Comparison of ENCODE assay signal across 8 mouse cellular contexts in genomic region chr8:60889843-60890519, GRCm38 (mm10). TPM values are rescaled to one million over a fixed set of nuclear protein-coding genes. Genes with fewer than 3 reads are reported as not detected.
DNase-seq lines count a peak whose midpoint lies in the region; ATAC-seq and TF ChIP-seq lines count a peak whose summit lies in the region.

Gene Hpf1 (plus strand): TSS chr8:60890418.

- peaks cover 11% of the 10 kb centered on the region for H3K4me1 ChIP-seq in embryonic facial prominence, embryonic 14.5 days (ENCODE audit: control insufficient read depth, insufficient read depth, low read length)
- peaks cover 5% of the 10 kb centered on the region for H3K4me1 ChIP-seq in heart, adult 2 months (ENCODE audit: control insufficient read depth, insufficient read depth, low read length)
- H3K4me1 ChIP-seq in limb, embryonic 13.5 days: peaks cover 21% of the 10 kb centered on the region
- H3K4me1 ChIP-seq in midbrain, embryonic 16.5 days (ENCODE audit: control insufficient read depth, insufficient read depth, low read length): peaks cover 20% of the 10 kb centered on the region

- no peak for TF ChIP-seq CTCF in heart, adult 2 months (IDR thresholded peaks at IDR 0.05)

- TF ChIP-seq EP300 in heart, adult 2 months (IDR thresholded peaks at IDR 0.05; ENCODE audit: insufficient read depth, low read depth, low read length): no peak

- no peaks in the 10 kb centered on the region for H3K27me3 ChIP-seq in embryonic facial prominence, embryonic 14.5 days (replicated peaks; ENCODE audit: control insufficient read depth, insufficient read depth, low read length)
- no peaks in the 10 kb centered on the region for H3K27me3 ChIP-seq in heart, adult 2 months (ENCODE audit: control insufficient read depth, insufficient read depth, low read length)
- no peaks in the 10 kb centered on the region for H3K27me3 ChIP-seq in limb, embryonic 13.5 days
- H3K27me3 ChIP-seq in midbrain, embryonic 16.5 days (ENCODE audit: control insufficient read depth, insufficient read depth, low read depth, low read length): no peaks in the 10 kb centered on the region

- no peaks in the 10 kb centered on the region for H3K9me3 ChIP-seq in embryonic facial prominence, embryonic 14.5 days (ENCODE audit: control insufficient read depth, low read length)
- H3K9me3 ChIP-seq in limb, embryonic 13.5 days: no peaks in the 10 kb centered on the region
- H3K9me3 ChIP-seq in midbrain, embryonic 16.5 days (replicated peaks; ENCODE audit: control insufficient read depth, low read length, poor library complexity, severe bottlenecking): no peaks in the 10 kb centered on the region

- no peak within 1 kb of the TSS for H3K27ac ChIP-seq in embryonic facial prominence, embryonic 14.5 days (replicated peaks; ENCODE audit: low read depth, low read length)
- H3K27ac ChIP-seq in heart, adult 2 months: peak within 1 kb of the TSS; percentile 59
- H3K27ac ChIP-seq in limb, embryonic 13.5 days: no peak within 1 kb of the TSS
- H3K27ac ChIP-seq in midbrain, embryonic 16.5 days (ENCODE audit: low read length): peak within 1 kb of the TSS; percentile 61

- H3K4me3 ChIP-seq in embryonic facial prominence, embryonic 14.5 days (ENCODE audit: low read depth, low read length): peak within 1 kb of the TSS; percentile 82
- peak within 1 kb of the TSS; percentile 90 for H3K4me3 ChIP-seq in heart, adult 2 months
- H3K4me3 ChIP-seq in limb, embryonic 13.5 days: peak within 1 kb of the TSS; percentile 82
- H3K4me3 ChIP-seq in midbrain, embryonic 16.5 days (ENCODE audit: low read depth, low read length): peak within 1 kb of the TSS; percentile 84

- DNase-seq in 3T3-L1 (ENCODE audit: low read depth, low spot score): peak; percentile 98
- DNase-seq in adrenal gland, postnatal 4 days (ENCODE audit: low spot score in 2 of 2): peak; percentile 82 to 89
- DNase-seq in embryonic facial prominence, embryonic 14.5 days (ENCODE audit: low spot score): peak; percentile 99
- peak; percentile 92 to 97 for DNase-seq in heart, adult 2 months
- DNase-seq in kidney, adult 8-10 months: peak; percentile 95
- DNase-seq in spleen, postnatal 10 days (ENCODE audit: low spot score in 2 of 2): peak; percentile 86 to 98

- intact Hi-C loops in heart, adult 2 months (cut with DNase I): loop anchor here (2.0 to 5.0 kb wide), 3 partner anchors 103 to 337 kb away; partner anchors contain the start of genes Mfap3l and Nek1

- peak within 1 kb of the TSS; percentile 82 for H3K9ac ChIP-seq in embryonic facial prominence, embryonic 14.5 days (ENCODE audit: low read depth, low read length)
- H3K9ac ChIP-seq in heart, adult 2 months (ENCODE audit: low read depth, low read length): peak within 1 kb of the TSS; percentile 81
- peak within 1 kb of the TSS; percentile 86 for H3K9ac ChIP-seq in limb, embryonic 13.5 days
- peak within 1 kb of the TSS; percentile 77 for H3K9ac ChIP-seq in midbrain, embryonic 16.5 days (ENCODE audit: low read depth, low read length)

- H3K36me3 ChIP-seq in embryonic facial prominence, embryonic 14.5 days (ENCODE audit: control insufficient read depth, insufficient read depth, low read length): peaks cover 12% of the 10 kb centered on the region; the same call in 1 of the 2 replicates
- H3K36me3 ChIP-seq in heart, adult 2 months (ENCODE audit: control insufficient read depth, insufficient read depth, low read length): peaks cover 11% of the 10 kb centered on the region
- peaks cover 15% of the 10 kb centered on the region for H3K36me3 ChIP-seq in limb, embryonic 13.5 days
- no peaks in the 10 kb centered on the region for H3K36me3 ChIP-seq in midbrain, embryonic 16.5 days (ENCODE audit: control insufficient read depth, insufficient read depth, low read length)

- H3K79me2 ChIP-seq in heart, adult 2 months (replicated peaks; ENCODE audit: control insufficient read depth, insufficient read depth, low read length): peaks cover 2% of the 10 kb centered on the region; the same call in 1 of the 2 replicates

- ATAC-seq in embryonic facial prominence, embryonic 14.5 days (ENCODE audit: low read depth): peak; percentile 99
- ATAC-seq in limb, embryonic 13.5 days (ENCODE audit: low FRiP score, low read depth): peak; percentile 98
- ATAC-seq in midbrain, embryonic 16.5 days: peak; percentile 99

- H3K4me2 ChIP-seq in embryonic facial prominence, embryonic 14.5 days (ENCODE audit: low read depth, low read length): peak within 1 kb of the TSS; percentile 88
- H3K4me2 ChIP-seq in limb, embryonic 13.5 days (replicated peaks): peak within 1 kb of the TSS; percentile 82
- H3K4me2 ChIP-seq in midbrain, embryonic 16.5 days (ENCODE audit: low read length): peak within 1 kb of the TSS; percentile 83

- WGBS in embryonic facial prominence, embryonic 14.5 days: 9% methylated on average over 33 of the region's 43 CpGs
- WGBS in heart, adult 2 months: 4% methylated on average over 43 of the region's 43 CpGs
- WGBS in limb, embryonic 13.5 days: 5% methylated on average over 43 of the region's 43 CpGs
- 5% methylated on average over 43 of the region's 43 CpGs for WGBS in midbrain, embryonic 16.5 days

- peak; percentile 68 for TF ChIP-seq POLR2A in heart, adult 2 months (IDR thresholded peaks at IDR 0.05; ENCODE audit: insufficient read depth, low read depth, low read length)

RNA-seq across cellular contexts. Expression of gene Hpf1, which starts in this region (rescaled TPM):
- 10 to 100 TPM; 36.7 to 40.4 TPM for total RNA-seq in adrenal gland, postnatal 4 days (2021)
- polyA plus RNA-seq in embryonic facial prominence, embryonic 14.5 days (2014; fragmentation: Nextera tagmentation; extraction: Ambion mirVana): 85.4 and 89.2 TPM in 2 replicates
- total RNA-seq in heart, adult 2 months (2021): 10 to 100 TPM; 15.5 to 16.0 TPM
- 7.8 and 15.2 TPM in 2 replicates for polyA plus RNA-seq in heart, adult 2 months (2012; rRNA removed)
- 121 and 124 TPM in 2 replicates for polyA plus RNA-seq in limb, embryonic 13.5 days (2015; fragmentation: Nextera tagmentation; extraction: Ambion mirVana)
- 101 and 111 TPM in 2 replicates for polyA plus RNA-seq in midbrain, embryonic 16.5 days (2015; fragmentation: Nextera tagmentation; extraction: Ambion mirVana)

Comparison
In these comparisons a context has a peak if more than half of its experiments do, and no peak if none do; other contexts are left out.
1. H3K27ac ChIP-seq: peak in heart, adult 2 months (single experiment) and midbrain, embryonic 16.5 days (single experiment); none in embryonic facial prominence, embryonic 14.5 days (single experiment) and limb, embryonic 13.5 days (single experiment).
2. Peak in every context shown above with its lines, with median percentiles within 50 percentile points of each other: DNase-seq, ATAC-seq, H3K4me2 ChIP-seq, H3K4me3 ChIP-seq and H3K9ac ChIP-seq.